Mouse (Mus musculus): ENCODE results near the gene Tpx2. TPM values are rescaled to one million over a fixed set of nuclear protein-coding genes. Genes with fewer than 3 reads are reported as not detected.

Gene Tpx2
- polyA plus RNA-seq, 2 experiments: 51.3 to 71.8 TPM

DNA sequence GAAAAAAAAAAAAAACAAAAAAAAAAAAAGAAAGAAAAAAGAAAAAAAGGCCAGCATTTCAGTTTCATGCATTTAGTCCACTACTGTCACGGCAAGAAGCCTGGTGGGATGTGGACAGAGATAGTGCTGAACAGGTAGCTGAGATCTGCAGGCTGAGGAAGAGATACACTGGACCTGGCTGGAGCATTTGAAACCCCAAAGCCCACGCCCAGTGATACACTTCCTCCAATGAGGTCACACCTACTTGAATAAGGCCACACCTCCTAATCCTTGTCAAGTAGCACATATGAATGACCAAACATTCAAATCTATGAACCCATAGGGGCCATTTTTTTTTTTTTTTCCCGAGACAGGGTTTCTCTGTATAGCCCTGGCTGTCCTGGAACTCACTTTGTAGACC is 5.0 kb upstream of the Tpx2 start:
- WGBS: 70% methylated on average over 3 of the region's 3 CpGs
- H3K9me3 ChIP-seq (ENCODE audit: control insufficient read depth, low read length): no peaks in the 10 kb centered on the region

DNA sequence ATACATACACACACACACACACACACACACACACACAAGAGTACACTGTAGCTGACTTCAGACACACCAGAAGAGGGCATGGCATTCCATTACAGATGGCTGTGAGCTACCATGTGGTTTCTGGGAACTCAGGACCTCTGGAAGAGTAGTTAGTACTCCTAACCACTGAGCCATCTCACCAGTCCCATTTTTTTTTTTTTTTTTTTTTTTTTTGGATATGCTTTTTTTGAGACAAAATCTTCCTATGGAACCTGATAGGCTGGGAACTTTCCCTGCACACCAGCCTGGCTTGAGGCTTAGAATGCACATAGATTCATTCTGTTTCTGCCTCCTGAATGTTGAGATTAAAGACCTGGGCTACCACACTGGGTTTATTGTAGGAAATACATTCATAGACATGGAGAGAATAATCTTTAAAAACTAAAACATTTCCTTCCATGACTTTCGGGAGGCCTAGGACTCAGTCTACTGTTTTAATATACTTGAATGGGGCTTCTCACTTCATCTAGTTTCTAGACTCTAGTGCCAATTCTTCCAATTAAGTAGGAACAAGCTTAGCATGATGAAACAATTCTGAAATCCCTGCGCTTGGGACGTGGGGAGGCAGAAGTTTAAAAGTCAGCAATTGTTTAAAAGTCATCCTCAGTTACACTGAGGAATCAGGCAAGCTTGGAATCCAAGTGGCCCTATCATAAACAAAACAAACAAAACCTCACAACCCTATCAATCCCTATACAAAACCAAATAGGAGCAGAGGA is 528 bp upstream of the Tpx2 start:
- Histone ChIP-seq H3K4me2 (replicated peaks; ENCODE audit: low read depth, low read length, severe bottlenecking) (peak overlapping the region; percentile 38), H3K4me3 (replicated peaks; ENCODE audit: low read length) (peak overlapping the region; percentile 84), H3K27me3 (ENCODE audit: control insufficient read depth, insufficient read depth, low read length) (no peaks in the 10 kb centered on the region), H3K27ac (replicated peaks; ENCODE audit: low read depth, low read length) (no peak overlapping the region), H3K4me1 (ENCODE audit: control insufficient read depth, insufficient read depth, low read length) (peaks cover 10% of the 10 kb centered on the region), H3K36me3 (ENCODE audit: control insufficient read depth, insufficient read depth, low read length) (no peaks in the 10 kb centered on the region), H3K9me3 (ENCODE audit: control insufficient read depth, low read length) (no peaks in the 10 kb centered on the region), H3K9ac (ENCODE audit: low read depth, low read length, severe bottlenecking) (no peak overlapping the region)
- no peak for TF ChIP-seq POLR2A (IDR thresholded peaks at IDR 0.05; ENCODE audit: borderline replicate concordance, extremely low read depth, insufficient read depth, insufficient read length)
- no peak for DNase-seq (ENCODE audit: low spot score)
- ATAC-seq (ENCODE audit: low FRiP score, low read depth): no peak
- WGBS: 19% methylated on average over 3 of the region's 3 CpGs

More for the DNA sequence above, 5.0 kb upstream of the Tpx2 start:
- ATAC-seq (ENCODE audit: low FRiP score, low read depth) (no peak), DNase-seq (ENCODE audit: low spot score) (no peak)
- H3K36me3 ChIP-seq (ENCODE audit: control insufficient read depth, insufficient read depth, low read length): no peaks in the 10 kb centered on the region
- no peaks in the 10 kb centered on the region for H3K4me1 ChIP-seq (ENCODE audit: control insufficient read depth, insufficient read depth, low read length)
- no peak overlapping the region for H3K4me3 ChIP-seq (replicated peaks; ENCODE audit: low read length)
- H3K4me2 ChIP-seq (replicated peaks; ENCODE audit: low read depth, low read length, severe bottlenecking): no peak overlapping the region
- TF ChIP-seq POLR2A (IDR thresholded peaks at IDR 0.05; ENCODE audit: borderline replicate concordance, extremely low read depth, insufficient read depth, insufficient read length): no peak
- no peak overlapping the region for H3K9ac ChIP-seq (ENCODE audit: low read depth, low read length, severe bottlenecking)
- H3K27ac ChIP-seq (replicated peaks; ENCODE audit: low read depth, low read length): no peak overlapping the region
- no peaks in the 10 kb centered on the region for H3K27me3 ChIP-seq (ENCODE audit: control insufficient read depth, insufficient read depth, low read length)

DNA sequence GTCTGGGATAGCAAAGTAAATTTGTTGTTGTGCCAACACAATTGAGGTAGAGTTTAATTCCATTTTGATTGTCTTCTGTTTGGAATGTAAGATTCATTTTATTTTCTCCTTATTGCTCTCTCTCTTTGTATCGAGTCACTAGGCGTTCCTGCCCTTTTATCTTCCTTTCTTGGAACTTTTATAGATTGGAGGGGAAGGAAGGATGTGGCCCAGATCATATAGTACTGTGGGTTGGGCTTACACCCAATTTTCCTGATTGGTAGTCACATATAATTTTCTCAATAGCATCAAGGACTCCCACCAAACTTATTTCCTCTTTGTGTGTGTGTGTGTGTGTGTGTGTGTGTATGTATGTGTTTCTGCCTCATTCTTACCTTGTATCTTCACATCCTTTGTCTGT is 702 bp downstream of the Tpx2 start:
- 11% methylated on average over 2 of the region's 2 CpGs for WGBS
- no peak for TF ChIP-seq POLR2A (IDR thresholded peaks at IDR 0.05; ENCODE audit: borderline replicate concordance, extremely low read depth, insufficient read depth, insufficient read length)
- Histone ChIP-seq H3K9me3 (ENCODE audit: control insufficient read depth, low read length) (no peaks in the 10 kb centered on the region), H3K36me3 (ENCODE audit: control insufficient read depth, insufficient read depth, low read length) (peaks cover 7% of the 10 kb centered on the region; the same call in 1 of the 2 replicates), H3K27me3 (ENCODE audit: control insufficient read depth, insufficient read depth, low read length) (no peaks in the 10 kb centered on the region), H3K4me2 (replicated peaks; ENCODE audit: low read depth, low read length, severe bottlenecking) (peak overlapping the region; percentile 60), H3K27ac (replicated peaks; ENCODE audit: low read depth, low read length) (peak overlapping the region; percentile 65; the same call in 1 of the 2 replicates), H3K4me3 (replicated peaks; ENCODE audit: low read length) (peak overlapping the region; percentile 84), H3K9ac (ENCODE audit: low read depth, low read length, severe bottlenecking) (peak overlapping the region; percentile 64), H3K4me1 (ENCODE audit: control insufficient read depth, insufficient read depth, low read length) (peaks cover 10% of the 10 kb centered on the region)
- DNase-seq (ENCODE audit: low spot score) (no peak), ATAC-seq (ENCODE audit: low FRiP score, low read depth) (no peak)

DNA sequence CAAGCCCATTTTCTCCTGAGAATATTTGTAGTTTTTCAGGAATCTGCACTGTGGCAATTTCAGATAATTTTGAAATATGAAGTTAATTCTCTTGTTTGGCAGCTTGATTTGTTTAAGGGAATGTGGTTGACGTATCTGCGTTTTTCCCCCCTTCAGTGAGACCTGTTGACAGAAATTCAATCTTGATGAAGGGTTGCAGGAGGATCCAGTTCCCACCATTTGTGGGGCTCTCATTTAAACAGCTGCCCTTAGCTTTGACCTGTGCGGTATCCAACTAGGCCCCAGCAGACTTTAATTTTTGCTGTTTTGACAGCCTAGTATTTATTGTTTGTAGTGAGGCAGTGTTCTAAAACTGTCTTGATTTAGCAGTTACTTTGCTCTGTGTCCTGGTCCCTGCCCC is 11.7 kb downstream of the Tpx2 start:
- Histone ChIP-seq H3K4me1 (ENCODE audit: control insufficient read depth, insufficient read depth, low read length) (no peaks in the 10 kb centered on the region), H3K9me3 (ENCODE audit: control insufficient read depth, low read length) (no peaks in the 10 kb centered on the region), H3K4me2 (replicated peaks; ENCODE audit: low read depth, low read length, severe bottlenecking) (no peak overlapping the region), H3K36me3 (ENCODE audit: control insufficient read depth, insufficient read depth, low read length) (peaks cover 50% of the 10 kb centered on the region), H3K9ac (ENCODE audit: low read depth, low read length, severe bottlenecking) (no peak overlapping the region), H3K27me3 (ENCODE audit: control insufficient read depth, insufficient read depth, low read length) (no peaks in the 10 kb centered on the region), H3K27ac (replicated peaks; ENCODE audit: low read depth, low read length) (no peak overlapping the region), H3K4me3 (replicated peaks; ENCODE audit: low read length) (no peak overlapping the region)
- 78% methylated on average over 3 of the region's 3 CpGs for WGBS
- ATAC-seq (ENCODE audit: low FRiP score, low read depth): no peak
- DNase-seq (ENCODE audit: low spot score): no peak
- no peak for TF ChIP-seq POLR2A (IDR thresholded peaks at IDR 0.05; ENCODE audit: borderline replicate concordance, extremely low read depth, insufficient read depth, insufficient read length)

DNA sequence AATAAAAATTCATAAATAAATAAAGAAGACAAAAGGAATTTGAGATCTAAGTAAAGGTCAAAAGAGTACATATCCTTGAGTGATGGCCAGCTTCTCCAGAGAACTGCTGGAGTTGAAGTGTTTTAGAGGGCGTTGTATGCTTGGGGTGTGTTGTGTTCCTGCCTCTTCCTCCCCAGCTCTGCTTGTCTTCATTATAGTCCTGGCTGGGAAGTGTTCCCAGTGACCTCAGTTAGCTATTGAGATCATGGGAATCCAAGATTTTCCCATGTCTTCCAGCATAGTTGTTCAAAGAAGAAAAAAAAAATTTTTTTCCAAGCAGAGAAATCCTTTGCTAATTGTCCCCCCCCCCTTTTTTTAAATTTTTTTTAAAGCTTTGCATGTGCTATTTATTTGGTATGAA is 14.1 kb downstream of the Tpx2 start:
- 83% methylated on average over 1 of the region's 1 CpGs for WGBS
- no peaks in the 10 kb centered on the region for H3K27me3 ChIP-seq (ENCODE audit: control insufficient read depth, insufficient read depth, low read length)
- ATAC-seq (ENCODE audit: low FRiP score, low read depth): no peak
- H3K4me2 ChIP-seq (replicated peaks; ENCODE audit: low read depth, low read length, severe bottlenecking): no peak overlapping the region
- DNase-seq (ENCODE audit: low spot score): no peak
- H3K9ac ChIP-seq (ENCODE audit: low read depth, low read length, severe bottlenecking): no peak overlapping the region
- no peaks in the 10 kb centered on the region for H3K4me1 ChIP-seq (ENCODE audit: control insufficient read depth, insufficient read depth, low read length)
- TF ChIP-seq POLR2A (IDR thresholded peaks at IDR 0.05; ENCODE audit: borderline replicate concordance, extremely low read depth, insufficient read depth, insufficient read length): no peak
- peaks cover 46% of the 10 kb centered on the region for H3K36me3 ChIP-seq (ENCODE audit: control insufficient read depth, insufficient read depth, low read length)
- no peaks in the 10 kb centered on the region for H3K9me3 ChIP-seq (ENCODE audit: control insufficient read depth, low read length)
- no peak overlapping the region for H3K4me3 ChIP-seq (replicated peaks; ENCODE audit: low read length)
- no peak overlapping the region for H3K27ac ChIP-seq (replicated peaks; ENCODE audit: low read depth, low read length)
